Comparison of ENCODE assay signal across 23 mouse cellular contexts in the genomic region with DNA sequence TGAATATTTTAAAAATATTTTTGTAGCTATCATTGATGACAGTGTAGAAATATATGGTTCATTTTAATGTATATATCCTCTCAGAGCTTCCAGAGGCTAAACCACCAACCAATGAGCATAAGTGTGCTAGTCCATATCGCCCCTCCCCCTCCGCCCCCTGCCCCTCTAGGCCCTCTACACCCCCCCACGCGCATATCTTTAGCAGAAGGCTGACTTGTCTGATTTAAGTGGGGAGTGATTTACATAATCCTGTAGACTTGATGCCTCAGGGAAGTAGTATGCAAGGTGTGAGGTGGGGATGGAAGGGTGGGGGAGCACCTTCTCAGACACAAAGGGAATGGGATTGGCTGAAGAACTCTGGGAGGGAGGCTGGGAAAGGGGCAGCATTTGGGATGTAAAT.
DNase-seq lines count a peak whose midpoint lies in the region; ATAC-seq lines count a peak whose summit lies in the region.
"Had no signal": no experiment of that assay in that cellular context is flagged by ENCODE, and none has a peak within 500 bp of the region (broad histone marks: within the 10 kb centered on the region; RNA-seq: fewer than 3 reads in every experiment).

No protein-coding gene starts in this region.

- H3K9me3 ChIP-seq in forebrain, embryonic 13.5 days (replicated peaks) = no peaks in the 10 kb centered on the region
- H3K9me3 ChIP-seq in forebrain, embryonic 16.5 days (ENCODE audit: control insufficient read depth, low read length) = no peaks in the 10 kb centered on the region
- no peaks in the 10 kb centered on the region for H3K9me3 ChIP-seq in midbrain, embryonic 12.5 days
- no peaks in the 10 kb centered on the region for H3K9me3 ChIP-seq in midbrain, embryonic 10.5 days (replicated peaks)
- no peaks in the 10 kb centered on the region for H3K9me3 ChIP-seq in midbrain, embryonic 15.5 days
- H3K9me3 ChIP-seq: embryonic facial prominence, embryonic 12.5 days; G1E; heart, embryonic 13.5 days; limb, embryonic 13.5 days; lung, embryonic 15.5 days; neural tube, embryonic 13.5 days had no signal

- no peak overlapping the region for H3K4me2 ChIP-seq in forebrain, embryonic 13.5 days
- H3K4me2 ChIP-seq in forebrain, embryonic 16.5 days (ENCODE audit: low read length) = no peak overlapping the region
- no peak overlapping the region for H3K4me2 ChIP-seq in midbrain, embryonic 12.5 days (replicated peaks)
- H3K4me2 ChIP-seq in midbrain, embryonic 15.5 days = no peak overlapping the region
- H3K4me2 ChIP-seq: embryonic facial prominence, embryonic 12.5 days; heart, embryonic 13.5 days; limb, embryonic 13.5 days; liver, embryonic 11.5 days; lung, embryonic 15.5 days; neural tube, embryonic 13.5 days had no signal

- H3K4me1 ChIP-seq in forebrain, embryonic 13.5 days = no peaks in the 10 kb centered on the region
- no peaks in the 10 kb centered on the region for H3K4me1 ChIP-seq in forebrain, embryonic 16.5 days (replicated peaks; ENCODE audit: control insufficient read depth, insufficient read depth, low read length)
- no peaks in the 10 kb centered on the region for H3K4me1 ChIP-seq in midbrain, embryonic 12.5 days
- H3K4me1 ChIP-seq in midbrain, embryonic 10.5 days = no peaks in the 10 kb centered on the region
- H3K4me1 ChIP-seq in midbrain, embryonic 15.5 days = no peaks in the 10 kb centered on the region
- H3K4me1 ChIP-seq: embryonic facial prominence, embryonic 12.5 days; heart, embryonic 13.5 days; limb, embryonic 13.5 days; lung, embryonic 15.5 days; neural tube, embryonic 13.5 days had no signal

- peak; percentile 33; the same call in 1 of the 2 replicates for ATAC-seq in forebrain, embryonic 13.5 days
- ATAC-seq in forebrain, embryonic 16.5 days = no peak
- peak; percentile 83 for ATAC-seq in midbrain, embryonic 12.5 days (ENCODE audit: low FRiP score, low read depth)
- ATAC-seq in midbrain, embryonic 15.5 days (replicated peaks) = peak; percentile 54; the same call in 1 of the 2 replicates
- ATAC-seq: intestine, embryonic 16.5 days had no signal

- no peak overlapping the region for H3K4me3 ChIP-seq in forebrain, embryonic 13.5 days
- no peak overlapping the region for H3K4me3 ChIP-seq in forebrain, embryonic 16.5 days (replicated peaks; ENCODE audit: low read length)
- H3K4me3 ChIP-seq in midbrain, embryonic 12.5 days = no peak overlapping the region
- no peak overlapping the region for H3K4me3 ChIP-seq in midbrain, embryonic 10.5 days
- no peak overlapping the region for H3K4me3 ChIP-seq in midbrain, embryonic 15.5 days
- H3K4me3 ChIP-seq: embryonic facial prominence, embryonic 12.5 days; heart, embryonic 13.5 days; limb, embryonic 13.5 days; lung, embryonic 15.5 days; neural tube, embryonic 13.5 days had no signal

- H3K36me3 ChIP-seq in forebrain, embryonic 13.5 days (ENCODE audit: poor library complexity, severe bottlenecking) = no peaks in the 10 kb centered on the region
- no peaks in the 10 kb centered on the region for H3K36me3 ChIP-seq in forebrain, embryonic 16.5 days (ENCODE audit: control insufficient read depth, insufficient read depth)
- H3K36me3 ChIP-seq in midbrain, embryonic 12.5 days = no peaks in the 10 kb centered on the region
- H3K36me3 ChIP-seq in midbrain, embryonic 10.5 days = no peaks in the 10 kb centered on the region
- H3K36me3 ChIP-seq in midbrain, embryonic 15.5 days (replicated peaks) = no peaks in the 10 kb centered on the region
- H3K36me3 ChIP-seq: embryonic facial prominence, embryonic 12.5 days; G1E; heart, embryonic 13.5 days; limb, embryonic 13.5 days; lung, embryonic 15.5 days; neural tube, embryonic 13.5 days had no signal

- no peak overlapping the region for H3K9ac ChIP-seq in forebrain, embryonic 13.5 days
- no peak overlapping the region for H3K9ac ChIP-seq in forebrain, embryonic 16.5 days (replicated peaks; ENCODE audit: low read depth, low read length)
- no peak overlapping the region for H3K9ac ChIP-seq in midbrain, embryonic 12.5 days (replicated peaks)
- no peak overlapping the region for H3K9ac ChIP-seq in midbrain, embryonic 15.5 days
- H3K9ac ChIP-seq: embryonic facial prominence, embryonic 12.5 days; heart, embryonic 13.5 days; limb, embryonic 13.5 days; lung, embryonic 15.5 days; neural tube, embryonic 13.5 days had no signal

- no peak overlapping the region for H3K27ac ChIP-seq in forebrain, embryonic 13.5 days
- no peak overlapping the region for H3K27ac ChIP-seq in forebrain, embryonic 16.5 days (ENCODE audit: low read length)
- H3K27ac ChIP-seq in midbrain, embryonic 12.5 days (replicated peaks) = no peak overlapping the region
- H3K27ac ChIP-seq in midbrain, embryonic 10.5 days (replicated peaks) = no peak overlapping the region
- no peak overlapping the region for H3K27ac ChIP-seq in midbrain, embryonic 15.5 days
- H3K27ac ChIP-seq: embryonic facial prominence, embryonic 12.5 days; heart, embryonic 13.5 days; kidney, postnatal 0 days; limb, embryonic 13.5 days; lung, embryonic 15.5 days; neural tube, embryonic 13.5 days had no signal

- 34% methylated on average over 4 of the region's 4 CpGs for WGBS in forebrain, embryonic 13.5 days
- 43% methylated on average over 4 of the region's 4 CpGs for WGBS in forebrain, embryonic 16.5 days
- 36% methylated on average over 4 of the region's 4 CpGs for WGBS in midbrain, embryonic 12.5 days
- WGBS in midbrain, embryonic 10.5 days = 40% methylated on average over 4 of the region's 4 CpGs
- WGBS in midbrain, embryonic 15.5 days = 14% methylated on average over 4 of the region's 4 CpGs

- no peaks in the 10 kb centered on the region for H3K27me3 ChIP-seq in forebrain, embryonic 13.5 days
- no peaks in the 10 kb centered on the region for H3K27me3 ChIP-seq in forebrain, embryonic 16.5 days (replicated peaks; ENCODE audit: control insufficient read depth, insufficient read depth, low read length)
- H3K27me3 ChIP-seq in midbrain, embryonic 12.5 days = no peaks in the 10 kb centered on the region
- H3K27me3 ChIP-seq in midbrain, embryonic 10.5 days (ENCODE audit: low read depth, poor library complexity, severe bottlenecking) = no peaks in the 10 kb centered on the region
- no peaks in the 10 kb centered on the region for H3K27me3 ChIP-seq in midbrain, embryonic 15.5 days (replicated peaks)
- H3K27me3 ChIP-seq: embryonic facial prominence, embryonic 12.5 days; heart, embryonic 13.5 days; limb, embryonic 13.5 days; lung, embryonic 15.5 days; neural tube, embryonic 13.5 days had no signal

- DNase-seq in midbrain, embryonic 10.5 days (ENCODE audit: low spot score) = no peak
- DNase-seq in R1 (ENCODE audit: low read depth, low spot score) = peak; percentile 5
- no peak for DNase-seq in frontal cortex, adult 2 months (ENCODE audit: extremely low spot score in 1 of 2, low spot score in 1 of 2)
- DNase-seq: adrenal gland, postnatal 25 days; cerebellum, adult 18-20 months; gastrocnemius, postnatal 10 days; heart, postnatal 10 days; kidney, adult 8-10 months; kidney, postnatal 4 days; right cerebral cortex, postnatal 14 days had no signal
